Mouse (Mus musculus) kidney, adult 2 months (tissue): Measurements from ENCODE around the gene Cym.

Experiments used
- CTCF ChIP-seq: fragments of 200-500 bp; conservative IDR thresholded peaks from 2 replicates; pipeline ENCODE4 v1.5.1; 2011; ENCODE audit warnings: low read depth, mild to moderate bottlenecking, control low read depth, low read length, moderate library complexity, mixed read lengths; ENCODE audit not compliant: insufficient read depth, insufficient read length
- POLR2A ChIP-seq: fragments of 200-500 bp; IDR thresholded peaks from one replicate; pipeline ENCODE4 v1.6.1; 2011; ENCODE audit warnings: low read depth, low read length, control low read depth

- TF ChIP-seq CTCF: no peak
- no peak for TF ChIP-seq POLR2A
Observed at GRCm38 (mm10) chr3:107250320-107250719, 28.8 kb upstream of the Cym start.
